Mouse (Mus musculus) mesoderm, embryonic 11.5 days (tissue): ENCODE results near the gene Scn3a.

Source experiments
- DNase-seq: peaks from one replicate; pipeline ENCODE4 v3.0.0-alpha.2; 2012; ENCODE audit warnings: low read depth, low spot score

Gene Scn3a

DNA sequence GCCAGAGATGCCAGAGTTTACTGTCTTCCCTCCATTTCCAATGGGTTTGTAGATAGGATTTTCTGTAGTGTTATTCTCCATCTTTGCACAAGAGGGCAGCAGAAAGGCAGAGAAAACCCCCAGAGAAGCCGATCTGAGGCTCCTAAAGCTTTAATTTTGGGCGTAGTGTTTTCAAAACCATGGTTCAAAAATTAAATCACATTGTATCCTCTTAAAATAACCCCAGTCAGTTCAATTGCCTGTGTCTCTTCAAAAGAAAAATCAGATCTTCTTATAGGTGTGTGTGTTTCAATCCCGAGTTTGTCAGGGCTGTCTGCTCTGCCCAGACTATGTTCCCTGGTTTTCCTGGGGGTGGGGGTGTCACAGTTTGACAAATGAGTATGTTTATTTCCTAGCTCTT, 153.7 kb downstream of the Scn3a start:
- DNase-seq = peak; percentile 73
